Mouse (Mus musculus): Measurements from ENCODE around the gene Zfp213.
A peak's percentile ranks its signal among the peaks of the same experiment; 100 is the strongest.

Zfp213 gene

GRCm38 (mm10) chr17:23572059-23572458 is 8.0 kb upstream of the Zfp213 start:
- DNase-seq (ENCODE audit: low spot score): no peak

GRCm38 (mm10) chr17:23571084-23571483 is 7.0 kb upstream of the Zfp213 start:
- DNase-seq (ENCODE audit: low spot score): peak; percentile 25

- peak; percentile 45 for DNase-seq (ENCODE audit: low spot score)
These were observed 6.0 kb upstream of the Zfp213 start for GRCm38 (mm10) chr17:23570017-23570416.

GRCm38 (mm10) chr17:23568370-23568769 is 4.3 kb upstream of the Zfp213 start:
- DNase-seq (ENCODE audit: low spot score): peak; percentile 23

- DNase-seq (ENCODE audit: low spot score): peak; percentile 12
These were observed 2.7 kb upstream of the Zfp213 start for GRCm38 (mm10) chr17:23566787-23567186.

- no peak for DNase-seq (ENCODE audit: low spot score)
These were observed 304 bp upstream of the Zfp213 start for GRCm38 (mm10) chr17:23564368-23564715.

- DNase-seq (ENCODE audit: low spot score): peak; percentile 69
These were observed 4.3 kb downstream of the Zfp213 start for GRCm38 (mm10) chr17:23559767-23560166.

- no peak for DNase-seq (ENCODE audit: low spot score)
These were observed 8.7 kb downstream of the Zfp213 start for GRCm38 (mm10) chr17:23555243-23555916.

- DNase-seq (ENCODE audit: low spot score): no peak
These were observed 9.7 kb downstream of the Zfp213 start for GRCm38 (mm10) chr17:23554321-23554720.

- DNase-seq (ENCODE audit: low spot score): no peak
These were observed 10.4 kb downstream of the Zfp213 start for GRCm38 (mm10) chr17:23553634-23554120.

GRCm38 (mm10) chr17:23552896-23553633 is 11.0 kb downstream of the Zfp213 start:
- no peak for DNase-seq (ENCODE audit: low spot score)

GRCm38 (mm10) chr17:23551963-23552362 is 12.1 kb downstream of the Zfp213 start:
- DNase-seq (ENCODE audit: low spot score): no peak

- DNase-seq (ENCODE audit: low spot score): no peak
These were observed 12.6 kb downstream of the Zfp213 start for GRCm38 (mm10) chr17:23551416-23551815.

- peak; percentile 64 for DNase-seq (ENCODE audit: low spot score)
These were observed 13.2 kb downstream of the Zfp213 start for GRCm38 (mm10) chr17:23550856-23551255.

- DNase-seq (ENCODE audit: low spot score): peak; percentile 92
These were observed 13.7 kb downstream of the Zfp213 start for GRCm38 (mm10) chr17:23550188-23550791.

GRCm38 (mm10) chr17:23549441-23549840 is 14.6 kb downstream of the Zfp213 start:
- DNase-seq (ENCODE audit: low spot score): peak; percentile 49

GRCm38 (mm10) chr17:23548615-23549014 is 15.4 kb downstream of the Zfp213 start:
- DNase-seq (ENCODE audit: low spot score): peak; percentile 93

GRCm38 (mm10) chr17:23547681-23548443 is 16.2 kb downstream of the Zfp213 start:
- no peak for DNase-seq (ENCODE audit: low spot score)

GRCm38 (mm10) chr17:23546702-23547505 is 17.1 kb downstream of the Zfp213 start:
- DNase-seq (ENCODE audit: low spot score): peak; percentile 81

- peak; percentile 91 for DNase-seq (ENCODE audit: low spot score)
These were observed 17.7 kb downstream of the Zfp213 start for GRCm38 (mm10) chr17:23546333-23546701.

- DNase-seq (ENCODE audit: low spot score): no peak
These were observed 18.2 kb downstream of the Zfp213 start for GRCm38 (mm10) chr17:23545841-23546240.

Data from embryo, embryonic 10 days (tissue).